Mouse (Mus musculus) C2C12 (cell line): ENCODE measurements around the gene Cntrl. TPM values are rescaled to one million over a fixed set of nuclear protein-coding genes. Genes with fewer than 3 reads are reported as not detected.

Experiments used
- H3K27me3 ChIP-seq: one replicate; pipeline ENCODE4 v1.6.1; 2011; ENCODE audit not compliant: control insufficient read depth, insufficient read depth, insufficient read length
- H3K36me3 ChIP-seq: one replicate; pipeline ENCODE4 v1.6.1; 2011; ENCODE audit not compliant: control insufficient read depth, insufficient read depth
- H3K4me3 ChIP-seq: one replicate; pipeline ENCODE4 v1.5.1; 2011; ENCODE audit warnings: mild to moderate bottlenecking, control low read depth; ENCODE audit not compliant: poor library complexity, insufficient read depth, severe bottlenecking
- H3K79me2 ChIP-seq: one replicate; pipeline ENCODE4 v1.6.1; 2011; ENCODE audit not compliant: control insufficient read depth, insufficient read depth
- H3K79me3 ChIP-seq: one replicate; pipeline ENCODE4 v1.6.1; 2011; ENCODE audit warnings: low read depth, control low read depth
- H3ac ChIP-seq: one replicate; pipeline ENCODE3; 2011; ENCODE audit warnings: low read depth; ENCODE audit not compliant: control insufficient read depth, insufficient read length
- CEBPB ChIP-seq: IDR thresholded peaks from one replicate; pipeline ENCODE4 v1.6.1; 2011; ENCODE audit warnings: low read depth, mild to moderate bottlenecking, control low read depth, moderate library complexity
- CTCF ChIP-seq: IDR thresholded peaks from one replicate; pipeline ENCODE4 v1.5.1; 2011; ENCODE audit not compliant: control insufficient read depth, insufficient read depth, insufficient read length
- FOSL1 ChIP-seq: IDR thresholded peaks from one replicate; pipeline ENCODE4 v1.8.0; 2011; ENCODE audit warnings: mild to moderate bottlenecking, low read length; ENCODE audit not compliant: poor library complexity, insufficient read depth, severe bottlenecking
- MAX ChIP-seq: IDR thresholded peaks from one replicate; pipeline ENCODE4 v1.6.1; 2011; ENCODE audit warnings: mild to moderate bottlenecking, control low read depth
- MYOD1 ChIP-seq: IDR thresholded peaks from one replicate; pipeline ENCODE4 v1.6.1; 2011; ENCODE audit warnings: low read depth; ENCODE audit not compliant: control insufficient read depth, insufficient read length
- MYOG ChIP-seq: IDR thresholded peaks from one replicate; pipeline ENCODE4 v1.6.1; 2011; ENCODE audit not compliant: control insufficient read depth, insufficient read length; ENCODE audit errors: extremely low read depth
- USF1 ChIP-seq: IDR thresholded peaks from one replicate; pipeline ENCODE4 v1.6.1; 2011; ENCODE audit warnings: low read depth, mild to moderate bottlenecking, control low read depth, moderate library complexity
- polyA plus RNA-seq: library from polyadenylated mRNA; unstranded; fragments of >200 nt; fragmentation: generic; extraction: Trizol; gene quantifications from one replicate; pipeline ENCODE4 v1.2.1, GENCODE M21; 2012; ENCODE audit warnings: missing spikeins

Gene Cntrl
- polyA plus RNA-seq, 1 experiment, result 4.0 TPM

DNA sequence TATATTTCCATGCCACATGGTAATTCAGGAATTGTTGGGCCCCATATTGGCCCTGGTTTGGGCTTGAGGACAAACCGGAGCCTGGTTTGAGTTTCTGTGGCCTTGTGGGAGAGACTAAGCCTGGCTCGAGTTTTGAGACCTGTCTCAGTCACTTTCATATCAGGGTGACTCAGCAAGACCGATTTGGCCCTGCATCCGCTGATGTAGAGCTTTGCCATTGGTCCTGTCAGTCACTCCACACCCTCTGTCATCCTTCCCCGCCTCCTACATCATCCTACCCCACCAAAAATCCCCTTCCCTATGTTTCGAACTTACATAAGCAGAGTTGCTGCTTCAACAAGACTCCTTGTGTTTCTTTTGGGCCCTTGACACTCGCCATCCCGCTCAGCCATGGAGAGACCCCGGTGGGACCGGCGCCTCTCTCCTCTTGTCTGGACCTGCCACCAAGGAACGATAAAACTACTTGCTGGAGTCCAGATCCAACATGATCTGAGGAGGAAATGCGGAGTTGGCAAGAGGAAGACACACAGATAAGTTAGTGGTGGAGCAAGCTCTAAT lies 42.7 kb upstream of the Cntrl start:
- TF ChIP-seq USF1 (no peak), MYOD1 (no peak), MYOG (no peak), CTCF (no peak), FOSL1 (no peak), MAX (no peak), CEBPB (no peak)
- Histone ChIP-seq H3K79me2 (no peaks in the 10 kb centered on the region), H3K36me3 (no peaks in the 10 kb centered on the region), H3K27me3 (no peaks in the 10 kb centered on the region), H3K79me3 (no peaks in the 10 kb centered on the region), H3ac (no peak overlapping the region), H3K4me3 (no peak overlapping the region)

- H3ac ChIP-seq, result no peak overlapping the region
- H3K27me3 ChIP-seq, result no peaks in the 10 kb centered on the region
- no peak overlapping the region for H3K4me3 ChIP-seq
- no peaks in the 10 kb centered on the region for H3K79me2 ChIP-seq
- H3K79me3 ChIP-seq, result no peaks in the 10 kb centered on the region
- no peak for TF ChIP-seq CEBPB
- H3K36me3 ChIP-seq, result no peaks in the 10 kb centered on the region
Observed at GRCm38 (mm10) chr2:35067117-35067516, 42.2 kb upstream of the Cntrl start.

DNA sequence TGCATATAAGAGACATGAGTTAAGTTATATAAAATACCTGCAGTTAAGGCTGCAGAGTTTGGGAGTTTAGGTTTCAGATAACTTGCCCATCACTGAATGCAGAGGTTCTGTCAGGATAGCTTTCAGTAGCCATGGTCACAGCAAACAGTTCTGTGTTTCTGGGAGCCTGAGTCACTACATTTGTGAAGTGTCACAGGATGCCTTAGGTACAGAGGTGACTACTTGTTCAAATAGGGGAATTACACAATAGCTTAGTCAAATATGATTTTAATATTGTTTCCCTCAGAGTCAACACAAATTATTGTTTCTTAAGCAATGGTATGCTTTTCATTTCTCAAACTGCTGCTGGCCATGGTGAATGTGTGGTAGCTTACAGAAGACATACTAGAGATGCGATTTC lies 40.2 kb upstream of the Cntrl start:
- Histone ChIP-seq H3K79me2 (no peaks in the 10 kb centered on the region), H3K36me3 (no peaks in the 10 kb centered on the region), H3K4me3 (no peak overlapping the region), H3ac (no peak overlapping the region), H3K27me3 (no peaks in the 10 kb centered on the region), H3K79me3 (no peaks in the 10 kb centered on the region)
- TF ChIP-seq MAX (no peak), MYOD1 (no peak), CTCF (no peak), MYOG (no peak), USF1 (no peak), CEBPB (no peak), FOSL1 (no peak)

DNA sequence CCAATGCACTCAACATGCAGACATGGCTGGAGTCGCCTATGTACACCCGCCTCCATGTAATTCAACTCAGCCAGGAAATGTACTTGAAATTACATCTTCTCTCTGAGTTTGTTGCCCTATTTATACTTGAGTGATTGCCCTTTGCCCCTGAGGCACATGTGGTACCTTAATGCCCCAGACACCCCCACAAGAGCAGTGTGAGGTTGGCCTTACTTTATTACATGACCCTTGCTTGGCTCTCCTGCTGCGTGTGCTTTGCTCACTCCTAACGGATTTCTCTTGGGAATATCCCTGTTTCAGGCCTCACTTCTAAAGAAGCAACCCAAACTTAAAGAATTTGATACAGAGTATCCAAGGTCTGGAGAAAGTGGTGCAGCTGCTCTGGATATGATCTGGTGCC lies 39.0 kb upstream of the Cntrl start:
- no peak overlapping the region for H3K4me3 ChIP-seq
- H3ac ChIP-seq, result no peak overlapping the region
- TF ChIP-seq FOSL1 (no peak), USF1 (no peak), MAX (no peak), CTCF (no peak), CEBPB (no peak), MYOD1 (no peak), MYOG (no peak)
- H3K79me3 ChIP-seq, result no peaks in the 10 kb centered on the region
- no peaks in the 10 kb centered on the region for H3K79me2 ChIP-seq
- no peaks in the 10 kb centered on the region for H3K27me3 ChIP-seq
- no peaks in the 10 kb centered on the region for H3K36me3 ChIP-seq

- no peaks in the 10 kb centered on the region for H3K27me3 ChIP-seq
- H3K4me3 ChIP-seq, result no peak overlapping the region
- H3K36me3 ChIP-seq, result no peaks in the 10 kb centered on the region
- TF ChIP-seq MYOG (no peak), MAX (no peak), MYOD1 (no peak), USF1 (no peak), CEBPB (no peak), FOSL1 (no peak), CTCF (no peak)
- H3ac ChIP-seq, result no peak overlapping the region
- H3K79me3 ChIP-seq, result no peaks in the 10 kb centered on the region
- H3K79me2 ChIP-seq, result no peaks in the 10 kb centered on the region
Observed at GRCm38 (mm10) chr2:35072547-35072946, 36.7 kb upstream of the Cntrl start.

GRCm38 (mm10) chr2:35074328-35074727 lies 35.0 kb upstream of the Cntrl start:
- Histone ChIP-seq H3K79me2 (no peaks in the 10 kb centered on the region), H3K79me3 (no peaks in the 10 kb centered on the region), H3ac (no peak overlapping the region), H3K27me3 (peaks cover 3% of the 10 kb centered on the region), H3K36me3 (no peaks in the 10 kb centered on the region), H3K4me3 (no peak overlapping the region)
- TF ChIP-seq FOSL1 (no peak), CTCF (no peak), USF1 (no peak), CEBPB (no peak), MAX (no peak), MYOD1 (no peak)

GRCm38 (mm10) chr2:35079166-35079565 lies 30.1 kb upstream of the Cntrl start:
- no peak for TF ChIP-seq FOSL1
- no peak for TF ChIP-seq MYOD1
- no peak for TF ChIP-seq MYOG
- Histone ChIP-seq H3ac (no peak overlapping the region), H3K36me3 (no peaks in the 10 kb centered on the region), H3K27me3 (peaks cover 3% of the 10 kb centered on the region), H3K79me3 (no peaks in the 10 kb centered on the region), H3K79me2 (no peaks in the 10 kb centered on the region), H3K4me3 (no peak overlapping the region)
